Mouse (Mus musculus): ENCODE data around the gene Strap.

DNA sequence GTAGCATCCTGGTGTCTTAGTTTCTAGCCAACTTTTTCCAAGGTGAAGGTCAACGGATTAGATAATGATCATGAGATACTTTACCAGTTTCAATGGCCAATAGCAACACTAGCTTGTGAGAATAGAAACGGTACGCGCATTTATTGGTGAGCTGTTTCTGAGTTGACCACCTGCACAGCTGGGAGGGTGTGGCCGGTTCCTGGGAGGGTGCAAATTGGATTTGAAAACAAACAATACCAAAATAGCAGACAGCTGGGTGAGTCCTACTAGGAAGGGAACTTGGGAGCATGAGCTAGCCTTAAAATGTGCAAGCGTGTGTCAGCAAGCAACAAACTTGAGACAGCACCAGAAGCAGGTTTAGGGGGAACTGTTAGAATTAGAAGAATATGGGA lies 38.8 kb downstream of the Strap start:
- TF ChIP-seq CTCF (conservative IDR thresholded peaks at IDR 0.05; ENCODE audit: low read length) (no peak), NANOG (IDR thresholded peaks at IDR 0.05; ENCODE audit: borderline replicate concordance, low read length) (no peak)
